Mouse (Mus musculus): ENCODE results near the gene Cd3g. TPM values are rescaled to one million over a fixed set of nuclear protein-coding genes. Genes with fewer than 3 reads are reported as not detected.

The Cd3g gene
- total and polyA plus RNA-seq, 2 experiments from 2014 or later, result not detected

DNA sequence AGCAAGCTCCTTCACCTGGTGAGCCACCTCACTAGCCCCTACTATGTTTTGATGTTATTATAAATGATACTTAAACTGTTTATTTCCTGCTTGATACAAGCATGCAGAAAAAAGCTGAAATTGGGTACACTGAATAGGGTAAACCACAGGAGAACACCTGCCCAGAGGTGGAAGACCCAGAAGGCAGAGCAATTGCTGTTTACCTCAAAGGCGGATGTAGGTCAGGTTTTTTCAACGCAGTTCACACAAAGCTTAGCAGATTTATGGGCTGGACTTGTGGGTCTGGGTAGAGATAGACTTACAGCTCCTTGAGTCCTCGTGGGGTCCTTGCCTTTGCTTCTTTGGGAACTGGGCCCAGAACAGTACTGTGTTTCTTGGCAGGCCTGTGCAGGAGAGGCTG is 35.6 kb upstream of the Cd3g start:
- no peaks in the 10 kb centered on the region for H3K9me3 ChIP-seq (replicated peaks; ENCODE audit: control insufficient read depth, low read length)
- no peaks in the 10 kb centered on the region for H3K27me3 ChIP-seq (ENCODE audit: control insufficient read depth, insufficient read depth, low read length)
- ATAC-seq (ENCODE audit: insufficient read depth, low read depth), result no peak
- DNase-seq (ENCODE audit: low spot score), result no peak
- 63% methylated on average over 3 of the region's 3 CpGs for WGBS
- H3K9ac ChIP-seq (replicated peaks; ENCODE audit: low read depth, low read length), result no peak overlapping the region
- H3K4me2 ChIP-seq (ENCODE audit: low read depth, low read length), result no peak overlapping the region
- no peak overlapping the region for H3K4me3 ChIP-seq (ENCODE audit: low read depth, low read length)
- TF ChIP-seq CTCF (IDR thresholded peaks at IDR 0.05; ENCODE audit: low read depth), result no peak
- no peak for TF ChIP-seq EP300 (IDR thresholded peaks at IDR 0.05; ENCODE audit: low read depth)
- no peaks in the 10 kb centered on the region for H3K4me1 ChIP-seq (ENCODE audit: control insufficient read depth, insufficient read depth)
- H3K27ac ChIP-seq (ENCODE audit: low read depth), result no peak overlapping the region
- no peaks in the 10 kb centered on the region for H3K36me3 ChIP-seq (replicated peaks; ENCODE audit: control insufficient read depth, insufficient read depth, low read length)

DNA sequence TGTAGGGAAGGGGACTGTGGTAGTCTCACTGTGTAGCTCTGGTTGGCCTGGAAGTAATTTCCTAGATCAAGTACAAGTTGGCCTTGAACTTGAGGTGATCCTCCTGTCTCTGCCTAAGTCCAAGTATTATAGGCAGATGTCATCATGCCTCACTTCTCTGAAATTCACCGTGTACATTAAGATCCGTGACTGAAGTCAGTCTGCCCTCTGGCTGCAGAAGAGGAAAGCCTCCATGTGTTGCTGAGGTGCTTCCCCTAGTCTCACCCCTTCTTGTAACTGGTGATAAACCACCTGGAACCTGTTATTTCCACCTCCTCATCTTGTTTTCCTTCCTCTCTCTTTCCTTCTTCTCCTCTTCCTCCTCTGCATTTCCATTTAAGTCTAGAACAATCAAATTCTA is 34.6 kb upstream of the Cd3g start:
- no peaks in the 10 kb centered on the region for H3K36me3 ChIP-seq (replicated peaks; ENCODE audit: control insufficient read depth, insufficient read depth, low read length)
- no peak overlapping the region for H3K4me3 ChIP-seq (ENCODE audit: low read depth, low read length)
- no peak overlapping the region for H3K27ac ChIP-seq (ENCODE audit: low read depth)
- no peak overlapping the region for H3K4me2 ChIP-seq (ENCODE audit: low read depth, low read length)
- H3K9ac ChIP-seq (replicated peaks; ENCODE audit: low read depth, low read length), result no peak overlapping the region
- TF ChIP-seq CTCF (IDR thresholded peaks at IDR 0.05; ENCODE audit: low read depth) (no peak), EP300 (IDR thresholded peaks at IDR 0.05; ENCODE audit: low read depth) (no peak)
- H3K9me3 ChIP-seq (replicated peaks; ENCODE audit: control insufficient read depth, low read length), result no peaks in the 10 kb centered on the region
- WGBS, result 25% methylated on average over 2 of the region's 2 CpGs
- ATAC-seq (ENCODE audit: insufficient read depth, low read depth) (no peak), DNase-seq (ENCODE audit: low spot score) (no peak)
- H3K27me3 ChIP-seq (ENCODE audit: control insufficient read depth, insufficient read depth, low read length), result no peaks in the 10 kb centered on the region
- H3K4me1 ChIP-seq (ENCODE audit: control insufficient read depth, insufficient read depth), result no peaks in the 10 kb centered on the region

DNA sequence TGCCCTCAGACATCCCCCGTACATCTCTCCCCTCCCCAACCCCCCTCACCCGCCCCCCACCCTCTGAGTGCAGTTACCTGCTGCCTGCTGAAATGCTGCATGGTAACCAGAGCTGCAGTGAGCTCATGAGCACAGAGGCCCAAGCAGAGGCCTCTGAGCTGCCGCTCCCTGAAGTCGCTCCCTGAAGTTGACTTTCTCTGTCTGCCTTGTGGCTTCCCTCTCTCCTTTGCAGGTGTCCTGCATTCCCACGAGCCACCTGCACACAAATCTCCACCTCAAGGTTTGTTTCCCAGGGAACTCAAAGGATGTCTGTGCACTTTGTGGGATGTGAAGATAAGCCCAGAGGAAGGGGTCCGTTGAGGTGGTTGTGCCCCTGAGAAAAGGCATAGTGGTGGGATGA is 31.1 kb upstream of the Cd3g start:
- DNase-seq (ENCODE audit: low spot score) (no peak), ATAC-seq (ENCODE audit: insufficient read depth, low read depth) (no peak)
- H3K27ac ChIP-seq (ENCODE audit: low read depth), result no peak overlapping the region
- no peak for TF ChIP-seq CTCF (IDR thresholded peaks at IDR 0.05; ENCODE audit: low read depth)
- no peak for TF ChIP-seq EP300 (IDR thresholded peaks at IDR 0.05; ENCODE audit: low read depth)
- 27% methylated on average over 6 of the region's 6 CpGs for WGBS
- no peaks in the 10 kb centered on the region for H3K9me3 ChIP-seq (replicated peaks; ENCODE audit: control insufficient read depth, low read length)
- H3K4me1 ChIP-seq (ENCODE audit: control insufficient read depth, insufficient read depth), result no peaks in the 10 kb centered on the region
- no peaks in the 10 kb centered on the region for H3K36me3 ChIP-seq (replicated peaks; ENCODE audit: control insufficient read depth, insufficient read depth, low read length)
- no peaks in the 10 kb centered on the region for H3K27me3 ChIP-seq (ENCODE audit: control insufficient read depth, insufficient read depth, low read length)
- H3K4me2 ChIP-seq (ENCODE audit: low read depth, low read length), result no peak overlapping the region
- no peak overlapping the region for H3K4me3 ChIP-seq (ENCODE audit: low read depth, low read length)
- no peak overlapping the region for H3K9ac ChIP-seq (replicated peaks; ENCODE audit: low read depth, low read length)

DNA sequence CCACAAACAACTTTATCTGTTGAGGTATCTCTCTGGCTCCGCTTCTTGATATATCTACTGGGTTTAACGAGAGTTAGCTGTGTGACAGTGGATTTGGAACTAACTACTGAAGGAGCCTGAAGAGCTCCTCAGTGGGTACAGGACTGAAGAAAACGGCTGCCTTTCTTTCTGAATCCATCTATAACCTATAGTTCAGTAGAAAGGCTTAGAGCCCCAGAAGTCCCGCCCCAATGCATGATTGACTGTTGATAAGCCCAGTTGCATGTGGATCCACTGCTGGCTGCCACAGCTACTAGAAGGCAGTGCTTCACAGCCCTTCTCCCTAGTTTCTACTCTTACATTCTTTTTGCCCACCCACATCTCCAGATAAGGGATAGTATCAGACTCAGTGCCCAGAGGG is 30.2 kb upstream of the Cd3g start:
- ATAC-seq (ENCODE audit: insufficient read depth, low read depth), result no peak
- WGBS, result 56% methylated on average over 4 of the region's 4 CpGs

DNA sequence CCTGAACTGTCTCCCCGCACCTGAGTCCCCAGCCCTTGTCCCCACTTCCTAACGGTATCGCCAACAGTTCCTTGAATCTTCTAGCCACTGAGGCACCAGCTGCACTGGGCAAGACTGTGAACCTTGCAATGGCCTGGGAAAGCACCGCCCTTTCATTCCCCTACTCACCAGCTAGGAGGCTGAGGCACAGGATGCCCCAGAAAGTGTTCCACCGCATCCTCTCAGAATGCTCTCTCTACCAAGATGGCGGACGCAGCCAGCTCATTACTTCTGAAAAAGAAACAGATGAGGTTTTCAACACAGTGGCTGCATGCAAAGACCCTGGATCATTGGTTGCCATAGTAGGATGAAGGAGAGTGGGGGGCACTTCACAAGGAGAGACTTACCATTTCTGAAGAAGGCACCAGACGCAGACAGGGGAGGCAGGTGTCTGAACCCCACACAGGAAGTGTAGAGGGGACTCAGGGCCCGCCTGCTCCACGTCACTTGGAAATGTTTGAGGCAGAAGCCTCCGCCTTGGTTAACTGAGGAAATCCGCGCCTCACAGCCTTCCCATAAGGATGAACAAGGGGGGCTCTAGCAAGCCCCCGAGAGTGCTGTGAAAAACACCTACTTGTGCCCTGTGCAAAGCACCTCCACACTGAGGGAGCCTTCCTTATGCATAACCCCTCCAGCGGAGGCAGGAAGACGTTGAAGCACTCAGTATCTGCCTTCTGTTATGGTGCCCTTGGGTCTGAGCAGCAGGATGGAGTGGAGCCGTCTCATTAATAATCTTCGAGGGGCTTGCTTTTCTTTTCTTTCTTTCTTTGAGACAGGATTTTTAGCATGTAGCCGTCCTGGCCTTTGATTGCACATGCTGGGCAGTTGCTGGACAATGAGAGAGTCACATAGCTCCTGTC is 29.2 kb upstream of the Cd3g start, which contains the start of gene Cd3e:
Cd3e (minus strand) TSS at position 448 of the 899 bp plus-strand sequence.
- Histone ChIP-seq H3K27ac (ENCODE audit: low read depth) (peak within 1 kb of the TSS; percentile 51; the same call in 1 of the 2 replicates), H3K36me3 (replicated peaks; ENCODE audit: control insufficient read depth, insufficient read depth, low read length) (no peaks in the 10 kb centered on the region), H3K4me3 (ENCODE audit: low read depth, low read length) (peak within 1 kb of the TSS; percentile 22; the same call in 1 of the 2 replicates), H3K4me1 (ENCODE audit: control insufficient read depth, insufficient read depth) (no peaks in the 10 kb centered on the region), H3K9me3 (replicated peaks; ENCODE audit: control insufficient read depth, low read length) (no peaks in the 10 kb centered on the region), H3K4me2 (ENCODE audit: low read depth, low read length) (no peak within 1 kb of the TSS; the same call in 1 of the 2 replicates), H3K9ac (replicated peaks; ENCODE audit: low read depth, low read length) (no peak within 1 kb of the TSS), H3K27me3 (ENCODE audit: control insufficient read depth, insufficient read depth, low read length) (no peaks in the 10 kb centered on the region)
- no peak for TF ChIP-seq CTCF (IDR thresholded peaks at IDR 0.05; ENCODE audit: low read depth)
- TF ChIP-seq EP300 (IDR thresholded peaks at IDR 0.05; ENCODE audit: low read depth), result no peak
- WGBS, result 79% methylated on average over 19 of the region's 19 CpGs
- ATAC-seq (ENCODE audit: insufficient read depth, low read depth), result no peak
- no peak for DNase-seq (ENCODE audit: low spot score)

More for the DNA sequence above, 30.2 kb upstream of the Cd3g start:
- Histone ChIP-seq H3K36me3 (replicated peaks; ENCODE audit: control insufficient read depth, insufficient read depth, low read length) (no peaks in the 10 kb centered on the region), H3K4me1 (ENCODE audit: control insufficient read depth, insufficient read depth) (no peaks in the 10 kb centered on the region), H3K9me3 (replicated peaks; ENCODE audit: control insufficient read depth, low read length) (no peaks in the 10 kb centered on the region), H3K4me2 (ENCODE audit: low read depth, low read length) (no peak overlapping the region), H3K27ac (ENCODE audit: low read depth) (no peak overlapping the region), H3K9ac (replicated peaks; ENCODE audit: low read depth, low read length) (no peak overlapping the region), H3K27me3 (ENCODE audit: control insufficient read depth, insufficient read depth, low read length) (no peaks in the 10 kb centered on the region), H3K4me3 (ENCODE audit: low read depth, low read length) (no peak overlapping the region)
- TF ChIP-seq EP300 (IDR thresholded peaks at IDR 0.05; ENCODE audit: low read depth), result no peak
- TF ChIP-seq CTCF (IDR thresholded peaks at IDR 0.05; ENCODE audit: low read depth), result no peak
- no peak for DNase-seq (ENCODE audit: low spot score)

Measured in heart, postnatal 0 days (tissue).